Mouse (Mus musculus) urinary bladder, adult 18-20 months (tissue): ENCODE results near the gene 1700001L19Rik.

Experiments
- DNase-seq, 2 experiments: peaks; one replicate each; pipeline ENCODE4 v3.0.0; 2022; ENCODE audit warnings: low spot score in 2 of 2, mixed read lengths in 2 of 2

Gene 1700001L19Rik

GRCm38 (mm10) chr13:68607652-68608405 lies 10.6 kb downstream of the 1700001L19Rik start:
- no peak for DNase-seq

GRCm38 (mm10) chr13:68622792-68623191 lies 25.6 kb downstream of the 1700001L19Rik start:
- DNase-seq, result no peak

GRCm38 (mm10) chr13:68627041-68627440 lies 29.8 kb downstream of the 1700001L19Rik start:
- no peak for DNase-seq

DNA sequence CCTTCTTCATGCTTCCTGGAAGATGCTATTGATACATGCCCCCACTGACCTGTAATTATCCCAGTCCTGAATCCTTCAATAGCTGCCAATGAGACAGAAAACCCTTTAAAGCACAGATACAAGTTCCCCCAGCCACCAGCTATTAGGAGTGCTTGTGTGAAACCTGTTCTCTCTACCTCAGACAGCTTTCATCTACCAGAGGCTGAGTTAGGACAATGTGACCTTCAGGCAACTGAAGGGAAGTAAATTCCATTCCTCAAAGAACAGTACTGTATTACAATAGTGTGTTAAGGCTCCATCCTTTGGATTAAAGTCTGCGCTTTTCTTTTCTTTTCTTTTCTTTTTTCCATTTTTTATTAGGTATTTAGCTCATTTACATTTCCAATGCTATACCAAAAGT lies 45.6 kb downstream of the 1700001L19Rik start:
- DNase-seq, result no peak
